Mouse (Mus musculus): Measurements from ENCODE around the gene Fastkd5.
A peak's percentile ranks its signal among the peaks of the same experiment; 100 is the strongest.

Gene Fastkd5

DNA sequence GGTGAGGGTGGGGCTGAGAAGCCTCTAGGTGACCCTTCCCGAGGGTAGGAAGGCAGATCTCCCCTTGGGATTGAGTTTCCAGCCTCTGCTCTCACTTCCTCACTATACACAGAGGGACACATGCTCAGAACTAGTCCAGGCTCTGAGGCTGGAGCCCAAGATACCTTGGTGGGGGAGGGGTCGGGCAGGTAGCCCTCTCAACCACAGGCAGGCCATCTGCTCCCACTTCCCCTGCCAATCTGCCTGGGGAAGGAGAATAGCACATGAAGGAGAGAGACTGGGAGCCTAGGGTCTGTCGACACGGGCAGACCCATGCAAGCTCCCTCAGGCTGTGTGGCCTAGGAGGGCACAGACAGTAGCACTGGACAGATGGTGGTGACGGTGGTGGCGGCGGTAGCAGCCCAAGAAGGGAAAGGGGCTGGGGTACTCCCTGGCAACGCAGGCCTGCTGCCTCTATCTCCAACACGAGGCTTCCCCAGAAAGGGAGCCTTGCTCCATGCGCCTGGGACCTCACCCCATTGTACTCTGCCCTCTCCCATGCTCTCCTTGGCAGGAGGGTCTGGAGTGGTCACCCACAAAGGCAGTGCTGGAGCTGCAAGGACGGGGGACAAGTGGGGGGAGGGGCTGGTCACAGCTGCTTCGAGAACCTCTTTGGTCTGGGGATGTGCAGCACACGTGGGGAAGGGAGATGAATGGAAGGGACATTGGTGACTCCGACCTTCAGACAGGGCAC, 4.3 kb upstream of the Fastkd5 start:
- DNase-seq (ENCODE audit: low read depth, low spot score) = no peak

DNA sequence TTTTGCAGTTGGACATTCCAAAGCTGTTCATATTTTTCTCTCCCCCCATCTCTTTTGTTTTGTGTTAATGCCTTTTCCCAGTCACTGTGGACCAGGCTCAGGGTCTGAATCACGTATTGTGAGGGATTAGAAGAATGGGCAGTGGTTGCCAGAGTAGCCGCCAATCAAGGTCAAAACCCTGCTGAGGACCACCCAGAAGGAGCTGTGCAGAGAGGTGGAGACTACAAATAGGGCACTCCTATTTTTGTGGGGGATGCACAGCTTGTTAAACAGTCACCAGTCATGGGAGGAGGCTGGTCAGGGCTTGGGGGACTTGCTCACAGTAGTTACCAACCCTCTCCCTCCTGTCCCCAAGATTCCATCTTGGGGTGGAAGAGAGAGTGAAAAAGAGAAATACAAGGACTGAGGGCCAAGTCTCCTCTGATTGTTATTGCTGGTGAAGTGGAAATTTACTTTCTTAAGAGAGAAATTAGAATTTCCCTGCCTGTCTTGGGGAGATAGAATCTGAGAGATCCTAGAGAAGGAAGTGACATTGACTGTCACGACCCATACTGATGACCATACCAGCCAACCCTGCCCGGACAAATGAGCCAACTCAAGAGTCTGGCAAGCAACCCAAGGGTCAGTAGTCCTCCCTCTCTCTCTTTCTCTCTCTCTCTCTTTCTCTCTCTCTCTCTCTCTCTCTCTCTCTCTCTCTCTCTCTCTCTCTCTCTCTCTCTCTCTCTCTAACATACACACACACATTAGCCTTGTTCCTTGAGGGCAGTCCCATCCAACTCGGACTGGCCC, 3.3 kb upstream of the Fastkd5 start:
- no peak for DNase-seq (ENCODE audit: low read depth, low spot score)

DNA sequence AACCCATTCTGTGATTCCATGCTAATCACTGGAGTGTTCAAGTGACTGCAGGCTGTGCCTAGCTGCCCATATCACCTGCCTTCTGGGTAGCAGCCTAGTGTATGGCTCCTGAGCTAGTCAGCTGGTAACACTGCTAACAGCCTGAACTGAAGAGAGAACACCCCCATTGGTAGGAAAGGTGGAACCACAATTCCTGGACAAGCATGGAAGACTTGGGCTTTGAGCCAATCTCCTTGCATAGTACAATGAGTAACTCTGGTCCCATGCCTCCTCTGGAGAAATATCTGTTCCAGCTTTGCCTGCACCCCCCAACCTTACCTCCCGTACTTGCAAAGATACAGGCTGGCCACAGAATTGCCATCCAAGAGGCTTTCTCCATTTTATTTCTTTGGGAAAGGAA, 2.6 kb upstream of the Fastkd5 start:
- no peak for DNase-seq (ENCODE audit: low read depth, low spot score)

DNA sequence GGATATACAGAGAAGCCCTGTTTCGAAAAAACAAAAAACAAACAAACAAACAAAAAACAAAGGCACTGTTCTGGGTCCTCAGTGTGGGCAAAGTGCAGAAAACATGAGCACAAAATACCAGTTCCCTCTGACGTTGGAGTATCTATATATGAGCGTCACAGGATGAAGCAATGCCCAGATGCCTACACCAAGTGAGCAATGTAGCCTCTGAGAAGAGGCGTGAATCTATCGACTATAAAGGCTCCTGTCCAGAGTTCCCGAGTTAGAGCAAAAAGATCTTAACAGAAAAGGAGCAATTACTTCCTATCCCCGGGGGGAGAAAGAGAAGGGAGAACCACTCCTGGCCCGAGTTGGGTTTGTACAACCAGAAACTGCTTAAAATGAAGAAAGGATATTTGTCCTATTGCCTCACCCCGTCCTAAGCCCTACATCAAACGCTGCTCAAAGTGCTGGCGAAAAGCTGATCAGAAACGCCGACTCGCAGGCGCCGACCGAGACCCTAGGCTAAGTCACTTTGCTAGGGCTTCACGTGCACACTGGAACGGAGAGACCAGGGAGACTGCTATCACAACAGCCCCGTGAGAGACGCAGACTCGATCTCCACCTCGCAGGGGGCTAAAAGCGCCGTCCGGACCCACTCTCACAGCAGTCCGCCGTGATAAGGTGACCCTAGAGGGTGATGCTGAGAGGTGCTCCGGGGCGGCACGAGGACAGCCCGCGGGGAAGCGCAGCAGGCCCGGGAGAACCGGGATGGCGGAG, 568 bp downstream of the Fastkd5 start:
- DNase-seq (ENCODE audit: low read depth, low spot score) = no peak

DNA sequence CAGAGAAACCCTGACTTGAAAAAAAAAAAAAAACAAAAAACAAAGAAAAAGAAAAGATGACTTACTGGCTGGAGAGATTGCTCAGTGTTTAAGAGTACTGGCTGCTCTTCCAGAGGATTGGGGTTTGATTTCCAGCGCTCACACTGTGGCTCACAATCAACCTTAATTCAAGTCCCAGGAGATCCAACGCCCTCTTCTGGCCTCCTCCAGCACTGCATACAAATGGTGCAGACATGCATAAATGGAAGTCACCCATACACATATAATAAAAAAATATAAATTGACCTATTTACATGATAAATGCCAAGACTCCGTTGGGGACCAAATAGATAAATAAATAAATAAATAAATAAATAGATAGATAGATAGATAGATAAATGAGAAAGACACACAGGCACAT, 1.4 kb downstream of the Fastkd5 start:
- no peak for DNase-seq (ENCODE audit: low read depth, low spot score)

DNA sequence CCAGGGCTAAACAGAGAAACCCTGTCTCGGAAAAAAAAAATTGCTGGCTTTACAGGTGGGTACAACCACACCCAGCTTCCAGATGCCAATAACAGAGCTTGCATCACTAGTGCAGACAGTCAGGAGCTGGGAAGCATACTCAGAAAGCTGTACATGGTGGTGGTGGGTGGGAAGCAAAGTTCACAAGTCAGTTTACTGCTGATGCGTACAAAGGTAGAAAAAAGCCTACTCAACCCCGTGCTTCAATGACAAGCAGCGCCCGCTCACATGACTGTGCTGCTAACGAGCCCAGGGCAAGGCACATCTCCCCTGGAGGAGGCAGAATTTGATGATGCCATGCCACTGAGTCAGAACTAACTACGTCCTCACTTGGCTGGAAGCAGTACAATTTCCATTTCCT, 10.9 kb downstream of the Fastkd5 start:
- no peak for DNase-seq (ENCODE audit: low read depth, low spot score)

DNA sequence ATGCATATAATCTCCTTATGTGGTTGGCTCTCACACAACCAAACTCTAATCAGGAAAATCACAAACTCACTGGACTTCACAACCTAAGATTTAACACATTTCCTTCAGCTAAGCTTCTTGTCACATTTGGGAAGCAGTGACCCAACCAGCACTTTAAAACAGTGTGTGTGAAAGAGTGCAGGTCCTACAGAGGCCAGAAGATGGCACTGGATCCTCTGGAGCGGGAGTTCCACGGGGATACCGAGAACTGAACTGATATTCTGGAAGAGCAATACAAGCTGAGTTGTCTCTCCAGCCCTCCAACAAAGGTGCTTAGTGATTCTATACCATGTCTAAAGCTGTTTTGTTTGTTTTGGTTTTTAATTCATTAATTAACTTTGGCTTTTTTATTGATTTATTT, 16.7 kb downstream of the Fastkd5 start:
- DNase-seq (ENCODE audit: low read depth, low spot score) = no peak

DNA sequence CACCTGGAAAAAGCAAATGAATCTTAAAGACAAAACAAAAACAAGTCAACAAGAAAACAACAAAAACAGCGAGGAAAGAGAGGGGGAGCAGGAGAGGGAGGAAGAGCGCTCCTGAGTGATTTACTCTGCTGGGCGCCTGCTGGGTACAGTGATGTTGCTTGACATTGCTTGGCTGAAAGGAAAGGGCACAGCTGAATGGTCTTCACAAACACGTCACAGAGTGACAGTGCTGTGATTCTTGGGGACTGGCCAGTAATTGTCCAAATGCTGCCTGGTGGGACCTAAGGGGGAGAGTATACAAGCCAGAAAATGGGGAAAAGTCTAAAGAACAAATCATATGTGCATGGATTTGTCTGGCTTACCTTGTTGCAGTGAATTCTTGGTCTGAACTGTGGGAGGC, 27.6 kb downstream of the Fastkd5 start:
- no peak for DNase-seq (ENCODE audit: low read depth, low spot score)

DNA sequence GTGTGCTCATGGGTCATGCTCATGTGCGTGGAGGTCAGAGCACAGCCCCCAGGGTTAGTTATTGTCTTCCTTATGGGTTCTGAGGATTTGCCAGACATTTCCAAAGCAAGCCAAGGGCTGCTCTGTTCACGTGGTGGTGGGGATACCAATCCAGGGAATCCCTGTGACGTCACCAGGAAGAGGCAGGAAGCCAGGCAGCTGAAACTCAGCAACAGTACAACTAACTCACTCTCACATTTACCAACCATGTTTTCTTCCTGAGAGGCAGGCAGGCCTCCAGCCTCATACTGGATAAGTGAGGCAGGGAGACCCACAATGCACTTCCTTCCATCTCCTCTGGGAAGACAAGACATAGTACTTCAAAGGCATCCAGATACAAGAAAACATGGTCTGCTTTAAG, 31.4 kb downstream of the Fastkd5 start:
- DNase-seq (ENCODE audit: low read depth, low spot score) = no peak

DNA sequence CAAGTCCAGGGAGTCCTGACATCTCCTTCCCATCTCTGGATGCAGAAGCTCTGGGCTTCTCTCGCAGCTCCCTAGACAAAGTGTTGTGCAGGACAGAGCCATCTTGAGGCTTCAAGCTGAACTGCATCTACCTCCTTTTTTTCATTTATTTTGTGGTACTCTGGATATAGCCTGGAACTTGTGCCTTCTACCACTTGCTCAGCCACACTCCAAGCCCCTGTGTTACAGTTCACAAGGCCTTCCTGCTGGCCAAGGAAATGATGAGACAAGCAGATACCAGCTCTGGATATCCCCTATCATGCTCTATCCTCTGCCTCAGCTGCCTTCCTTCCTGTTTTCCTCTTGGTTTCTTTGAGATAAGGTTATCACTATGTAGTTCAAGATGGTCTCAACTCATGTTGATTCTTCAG, 32.2 kb downstream of the Fastkd5 start:
- DNase-seq (ENCODE audit: low read depth, low spot score) = peak; percentile 17

DNA sequence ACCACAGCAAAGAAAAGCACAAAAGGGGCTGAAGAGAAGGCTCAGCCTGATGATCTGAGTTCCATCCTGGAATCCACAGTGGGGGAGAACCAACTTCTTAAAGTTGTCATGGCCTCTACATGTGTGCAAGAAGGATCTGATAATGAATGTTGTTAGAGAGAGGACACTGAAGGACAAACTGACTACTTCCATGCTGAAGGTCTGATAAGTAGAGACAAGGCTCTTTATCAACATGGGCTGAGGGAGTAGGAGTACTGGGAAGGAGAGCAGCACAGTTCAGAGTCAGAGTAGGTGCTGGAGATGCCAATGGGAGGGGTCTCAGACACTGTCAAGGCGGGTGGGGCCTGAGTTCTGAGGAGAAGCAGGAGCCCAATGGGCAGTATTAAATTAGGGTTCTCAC, 34.2 kb downstream of the Fastkd5 start:
- no peak for DNase-seq (ENCODE audit: low read depth, low spot score)

DNA sequence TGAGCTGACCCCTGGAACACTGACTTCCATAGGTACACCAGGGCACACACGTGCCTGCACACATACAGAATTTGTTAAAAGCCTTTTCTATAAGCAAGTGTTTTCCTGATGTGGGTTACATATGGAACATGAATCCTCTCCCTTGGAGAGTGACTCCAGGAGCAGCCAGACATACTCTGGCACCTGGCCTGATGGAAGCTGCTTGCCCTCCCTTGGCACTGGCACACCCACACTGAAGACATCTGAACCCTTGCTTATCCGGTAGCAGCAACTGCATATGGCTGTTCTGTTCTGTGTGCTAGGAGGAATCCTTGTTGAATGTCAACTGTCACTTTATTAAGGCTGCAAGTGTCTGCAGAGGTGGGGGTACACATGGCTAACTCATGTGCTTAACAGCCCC, 38.8 kb downstream of the Fastkd5 start:
- DNase-seq (ENCODE audit: low read depth, low spot score) = no peak

DNA sequence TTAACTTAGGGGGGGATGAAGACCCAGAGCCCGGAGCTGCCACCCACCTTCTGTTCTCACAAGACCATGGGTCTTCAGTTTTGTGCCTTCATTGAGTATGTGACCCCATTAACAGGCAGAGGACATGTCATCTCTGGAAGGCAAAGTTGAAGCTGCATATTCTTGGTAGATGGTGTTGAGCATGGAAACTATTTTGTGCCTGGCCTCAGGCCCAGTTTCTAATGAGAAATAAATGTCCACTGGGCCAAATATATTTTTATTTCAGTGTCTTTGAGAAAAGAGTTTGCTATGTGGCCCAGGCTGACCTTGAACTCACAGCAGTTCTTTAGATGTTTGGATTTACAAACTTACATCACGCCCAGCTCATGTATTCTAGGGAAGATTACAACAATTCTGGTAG, 40.1 kb downstream of the Fastkd5 start:
- no peak for DNase-seq (ENCODE audit: low read depth, low spot score)

DNA sequence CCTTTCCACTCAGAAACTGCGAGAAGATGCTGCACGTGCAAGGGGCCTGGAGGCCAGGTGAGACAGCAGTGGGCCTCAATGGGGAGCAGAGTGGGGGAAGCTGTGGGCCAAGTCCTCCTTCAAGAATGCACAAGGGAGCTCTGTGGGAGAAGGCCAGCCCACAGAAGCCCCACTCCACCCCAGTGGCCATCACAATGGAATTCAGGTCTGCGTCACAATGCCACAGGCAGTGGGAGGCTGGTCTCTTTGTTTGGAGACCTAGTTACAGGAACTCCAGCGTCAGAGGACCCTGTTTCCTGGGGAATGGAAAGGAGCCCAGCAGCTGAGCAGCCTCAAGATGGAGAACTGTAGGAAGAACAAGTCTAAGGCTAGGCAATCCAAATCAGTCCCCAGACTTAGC, 40.7 kb downstream of the Fastkd5 start:
- DNase-seq (ENCODE audit: low read depth, low spot score) = no peak

DNA sequence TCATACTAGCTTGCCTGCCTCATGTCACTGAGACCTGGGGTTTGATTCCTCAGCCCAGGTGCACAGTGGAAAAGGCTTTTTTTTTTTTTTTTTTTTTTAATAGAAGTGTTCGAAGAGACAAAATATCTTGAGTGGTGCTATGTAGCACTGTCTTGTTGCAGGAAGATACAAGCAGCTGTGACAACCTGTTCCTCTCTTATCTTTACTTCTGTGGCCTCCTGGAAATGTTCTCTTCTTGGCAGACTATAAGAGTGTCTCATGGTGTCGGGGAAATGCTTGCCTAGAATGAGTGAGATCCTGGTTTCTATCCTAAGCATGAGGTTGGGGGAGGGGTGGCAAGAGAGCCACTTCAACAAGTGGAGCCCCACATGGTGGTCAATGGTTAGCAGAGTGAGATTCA, 41.5 kb downstream of the Fastkd5 start:
- DNase-seq (ENCODE audit: low read depth, low spot score) = no peak

DNA sequence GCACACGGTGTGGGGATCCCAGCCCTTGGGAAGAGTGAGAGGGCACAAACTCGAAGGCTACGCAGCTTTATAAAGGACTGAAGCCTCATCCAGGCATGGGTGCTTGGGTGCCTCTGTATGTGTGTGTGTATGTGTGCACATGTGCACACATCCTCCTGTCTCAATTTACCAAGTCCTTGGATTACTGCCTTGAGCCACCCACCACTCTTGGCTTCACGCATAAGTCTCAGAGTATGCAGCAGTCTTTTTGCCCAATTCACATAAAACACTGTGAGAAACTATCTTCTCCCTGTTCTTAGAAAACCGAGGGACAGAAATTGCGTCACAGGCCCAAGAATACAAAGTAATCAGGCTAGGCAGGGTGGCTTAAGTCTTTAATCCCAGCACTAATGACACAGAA, 43.8 kb downstream of the Fastkd5 start:
- peak; percentile 64 for DNase-seq (ENCODE audit: low read depth, low spot score)

DNA sequence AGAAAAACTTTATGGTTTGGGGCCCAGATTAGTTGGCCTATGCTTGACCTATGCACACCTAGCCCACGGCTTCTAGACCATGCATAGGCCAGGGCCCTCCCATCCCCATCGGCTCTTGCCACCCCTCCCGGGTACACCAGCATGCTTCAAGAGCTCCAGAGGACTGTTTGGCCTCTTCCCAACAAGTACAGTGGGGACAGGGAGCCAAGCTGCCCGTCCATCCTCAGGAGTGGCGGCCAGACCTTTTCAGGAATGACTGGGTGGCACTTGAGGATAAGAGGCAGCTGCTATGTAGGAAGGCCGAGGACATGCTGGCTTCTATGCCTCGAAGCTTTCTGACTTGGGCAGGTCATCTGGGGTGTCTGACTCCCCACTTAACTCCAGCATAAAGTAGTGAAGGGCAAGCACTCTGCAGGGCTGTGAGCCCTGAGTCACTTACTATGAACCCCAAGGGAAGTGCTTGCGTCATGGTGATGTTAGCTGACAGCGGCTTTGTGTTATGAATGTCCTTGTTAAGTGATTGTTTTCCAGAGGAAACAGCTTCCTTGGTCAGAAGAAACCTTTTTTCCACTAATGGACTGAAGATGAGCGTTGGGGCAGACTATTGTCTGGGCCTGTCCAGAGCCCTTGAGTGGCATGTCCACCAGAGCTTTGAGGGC, 45.8 kb downstream of the Fastkd5 start:
- no peak for DNase-seq (ENCODE audit: low read depth, low spot score)

DNA sequence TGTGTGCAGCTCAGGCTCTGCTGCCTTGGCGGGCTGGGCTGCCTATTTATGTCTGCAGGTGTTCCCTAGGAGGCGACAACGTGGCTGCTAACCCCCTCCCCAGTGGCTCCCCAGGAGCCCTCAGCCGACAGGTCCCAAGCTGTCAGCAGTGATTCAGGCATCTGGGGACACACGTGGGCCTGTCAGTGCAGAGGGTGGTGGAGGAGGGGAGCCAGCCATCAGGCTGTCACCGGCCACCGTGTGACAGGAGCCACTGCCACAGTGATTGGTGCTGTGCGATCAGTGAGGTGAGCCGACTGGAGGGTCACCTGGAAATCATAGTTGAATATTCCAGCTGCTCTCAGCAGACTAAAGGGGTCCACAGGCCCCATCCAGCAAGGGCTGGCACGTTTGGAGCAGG, 47.3 kb downstream of the Fastkd5 start, which contains the start of gene Avp:
Gene Avp, minus strand, starts transcription at position 3 of the 400 bp plus-strand sequence.
- DNase-seq (ENCODE audit: low read depth, low spot score) = no peak

DNA sequence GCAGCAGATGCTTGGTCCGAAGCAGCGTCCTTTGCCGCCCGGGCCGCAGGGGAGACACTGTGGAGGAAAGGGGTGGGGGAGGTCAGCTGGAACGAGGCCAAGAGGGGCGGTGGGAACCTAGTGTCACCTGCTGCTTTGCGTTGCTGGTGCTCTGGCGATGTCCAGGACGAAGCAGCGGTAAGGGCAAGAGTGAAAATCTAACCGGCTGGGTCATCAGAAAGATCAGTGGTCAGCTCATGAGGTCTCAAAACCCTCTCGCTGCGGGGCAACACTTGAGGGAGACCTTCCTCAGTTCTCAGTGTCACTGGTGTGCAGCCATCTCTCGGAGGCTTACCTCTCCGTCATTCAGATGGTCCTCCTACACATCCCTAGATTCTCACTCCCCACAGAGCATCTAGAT, 48.6 kb downstream of the Fastkd5 start:
- no peak for DNase-seq (ENCODE audit: low read depth, low spot score)

DNA sequence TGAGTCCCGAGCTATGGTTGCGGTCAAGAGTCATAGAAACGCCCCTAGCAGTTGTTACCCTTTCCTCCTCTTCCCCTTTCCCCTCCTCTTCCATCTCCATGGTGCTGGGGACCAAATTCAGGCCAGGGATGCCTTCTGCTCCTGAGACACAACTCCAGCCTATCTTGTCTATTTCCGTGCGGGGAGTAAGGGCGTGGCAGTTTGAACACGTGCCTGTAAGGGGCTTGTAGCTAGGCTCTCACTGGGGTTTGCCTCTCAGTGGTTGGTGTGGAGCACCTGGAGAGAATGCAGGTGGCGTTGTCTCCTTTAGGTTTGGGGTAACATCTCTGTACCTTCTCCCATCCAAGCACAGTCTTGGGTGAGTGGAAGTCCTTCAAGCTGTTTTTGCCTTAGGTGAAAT, 50.0 kb downstream of the Fastkd5 start:
- DNase-seq (ENCODE audit: low read depth, low spot score) = no peak

DNA sequence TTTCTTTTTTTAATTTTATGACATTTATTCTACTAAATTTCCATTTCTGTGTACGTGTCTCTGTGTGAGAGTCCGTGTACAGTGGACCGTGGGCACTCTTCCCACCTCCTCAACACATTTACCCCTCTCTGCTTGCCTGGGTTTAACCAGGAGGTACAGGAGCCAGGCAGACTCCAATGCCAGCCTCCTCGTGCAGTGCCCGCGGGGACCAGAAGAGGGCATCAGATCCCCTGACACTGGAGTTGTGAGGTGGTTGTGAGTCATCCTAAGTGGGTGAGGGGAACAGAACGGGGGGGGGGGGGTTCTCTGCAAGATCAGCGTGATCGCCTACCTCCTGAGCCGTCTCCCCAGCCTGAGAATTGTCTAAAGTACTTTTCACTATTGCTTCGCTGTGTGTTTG, 51.7 kb downstream of the Fastkd5 start:
- peak; percentile 9 for DNase-seq (ENCODE audit: low read depth, low spot score)

DNA sequence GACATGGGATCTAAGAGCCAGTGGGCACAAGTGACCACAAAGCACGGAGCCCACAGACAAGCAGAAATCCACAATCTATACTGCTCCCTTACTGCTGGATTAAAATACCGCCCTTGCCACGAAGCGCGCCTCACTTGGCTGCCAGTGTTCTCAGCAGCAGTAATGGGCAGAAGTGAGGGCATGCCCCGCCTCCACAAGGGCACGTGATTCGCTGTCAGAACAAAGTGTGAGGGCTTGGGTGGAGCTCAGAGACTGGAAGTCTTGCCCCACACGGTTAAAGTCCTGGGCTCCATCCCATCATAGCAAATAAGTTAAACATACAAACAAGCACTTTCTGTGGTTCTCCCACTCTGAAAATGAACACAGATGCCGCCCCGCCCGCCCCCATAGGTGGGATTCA, 52.2 kb downstream of the Fastkd5 start:
- peak; percentile 9 for DNase-seq (ENCODE audit: low read depth, low spot score)

Data from telencephalon, adult 2 months (tissue).